Comparison of ENCODE assay signal across 31 mouse cellular contexts in genomic region chr8:120580336-120581000, GRCm38 (mm10). TPM values are rescaled to one million over a fixed set of nuclear protein-coding genes. Genes with fewer than 3 reads are reported as not detected.
DNase-seq lines count a peak whose midpoint lies in the region; ATAC-seq and TF ChIP-seq lines count a peak whose summit lies in the region.
"Had no signal": no experiment of that assay in that cellular context is flagged by ENCODE, and none has a peak within 500 bp of the region (broad histone marks: within the 10 kb centered on the region; RNA-seq: fewer than 3 reads in every experiment).

No protein-coding gene starts in this region.

- TF ChIP-seq CTCF in forebrain, postnatal 0 days (IDR thresholded peaks at IDR 0.05; ENCODE audit: low read depth), result no peak

- peaks cover 57% of the 10 kb centered on the region for H3K36me3 ChIP-seq in forebrain, embryonic 15.5 days
- H3K36me3 ChIP-seq in forebrain, postnatal 0 days (ENCODE audit: insufficient read depth), result peaks cover 52% of the 10 kb centered on the region

- 0 out of 2 replicates have a peak overlapping the region, but pooled peaks have one; percentile 10 for H3K27ac ChIP-seq in forebrain, embryonic 15.5 days (replicated peaks)
- no peak overlapping the region for H3K27ac ChIP-seq in forebrain, postnatal 0 days (ENCODE audit: low read depth, low read length)
- H3K27ac ChIP-seq: embryonic facial prominence, embryonic 10.5 days; embryonic facial prominence, embryonic 15.5 days; heart, embryonic 10.5 days; heart, embryonic 15.5 days; liver, embryonic 13.5 days; macrophage; neural tube, embryonic 13.5 days; stomach, postnatal 0 days had no signal

- peak; percentile 23 for DNase-seq in cerebellum, adult 11-12 months
- DNase-seq in cerebellum, adult 9-10 months, result no peak
- DNase-seq in forebrain, postnatal 0 days, result no peak
- peak; percentile 81 for DNase-seq in layer of hippocampus, adult 9-11 months
- DNase-seq in layer of hippocampus, adult 9-10 months (ENCODE audit: low spot score), result no peak
- peak; percentile 52 for DNase-seq in thymus, postnatal 4 days
- DNase-seq in thymus, adult 18-20 months, result no peak
- DNase-seq: cerebellum, adult 11 months; gastrocnemius, postnatal 25 days; heart, adult 11 months; kidney, adult 11 months; kidney, postnatal 25 days; liver, embryonic 13.5 days; lung, adult 2 months; lung, postnatal 10 days; right cerebral cortex, postnatal 4 days; thymus, adult 2 months had no signal

- no peak overlapping the region for H3K4me3 ChIP-seq in forebrain, embryonic 15.5 days
- H3K4me3 ChIP-seq in forebrain, postnatal 0 days (ENCODE audit: low read depth, low read length), result no peak overlapping the region
- H3K4me3 ChIP-seq: embryonic facial prominence, embryonic 10.5 days; embryonic facial prominence, embryonic 15.5 days; heart, embryonic 10.5 days; heart, embryonic 15.5 days; hindbrain, embryonic 12.5 days; kidney, embryonic 15.5 days; liver, embryonic 13.5 days; midbrain, embryonic 13.5 days; neural tube, embryonic 13.5 days had no signal

- H3K4me2 ChIP-seq in forebrain, embryonic 15.5 days (replicated peaks), result no peak overlapping the region
- H3K4me2 ChIP-seq in forebrain, postnatal 0 days (ENCODE audit: low read depth), result no peak overlapping the region
- H3K4me2 ChIP-seq: embryonic facial prominence, embryonic 15.5 days; heart, embryonic 15.5 days; hindbrain, embryonic 12.5 days; kidney, embryonic 15.5 days; liver, embryonic 13.5 days; midbrain, embryonic 13.5 days; neural tube, embryonic 13.5 days had no signal

- no peaks in the 10 kb centered on the region for H3K9me3 ChIP-seq in forebrain, embryonic 15.5 days
- no peaks in the 10 kb centered on the region for H3K9me3 ChIP-seq in forebrain, postnatal 0 days (ENCODE audit: low read length)
- H3K9me3 ChIP-seq: embryonic facial prominence, embryonic 10.5 days; embryonic facial prominence, embryonic 15.5 days; G1E; heart, embryonic 10.5 days; heart, embryonic 15.5 days; hindbrain, embryonic 12.5 days; kidney, embryonic 15.5 days; liver, embryonic 13.5 days; midbrain, embryonic 13.5 days; neural tube, embryonic 13.5 days had no signal

- H3K9ac ChIP-seq in forebrain, embryonic 15.5 days (replicated peaks), result no peak overlapping the region
- no peak overlapping the region for H3K9ac ChIP-seq in forebrain, postnatal 0 days
- H3K9ac ChIP-seq: embryonic facial prominence, embryonic 15.5 days; heart, embryonic 15.5 days; hindbrain, embryonic 12.5 days; kidney, embryonic 15.5 days; liver, embryonic 13.5 days; midbrain, embryonic 13.5 days; neural tube, embryonic 13.5 days had no signal

- no peaks in the 10 kb centered on the region for H3K27me3 ChIP-seq in forebrain, embryonic 15.5 days
- H3K27me3 ChIP-seq in forebrain, postnatal 0 days (ENCODE audit: insufficient read depth, low read length), result no peaks in the 10 kb centered on the region
- H3K27me3 ChIP-seq: embryonic facial prominence, embryonic 15.5 days; heart, embryonic 15.5 days; hindbrain, embryonic 12.5 days; kidney, embryonic 15.5 days; liver, embryonic 13.5 days; midbrain, embryonic 13.5 days; neural tube, embryonic 13.5 days; Patski had no signal

- ATAC-seq in forebrain, embryonic 15.5 days (replicated peaks), result no peak
- ATAC-seq in forebrain, postnatal 0 days, result no peak
- ATAC-seq: inflammation-experienced regulatory T-cells, adult 6 months; midbrain, embryonic 13.5 days; Patski had no signal

- 83% methylated on average over 8 of the region's 8 CpGs for WGBS in forebrain, embryonic 15.5 days
- WGBS in forebrain, postnatal 0 days, result 86% methylated on average over 8 of the region's 8 CpGs

- no peaks in the 10 kb centered on the region for H3K4me1 ChIP-seq in forebrain, embryonic 15.5 days
- no peaks in the 10 kb centered on the region for H3K4me1 ChIP-seq in forebrain, postnatal 0 days (ENCODE audit: insufficient read depth)

RNA-seq across cellular contexts. Expression of gene Gins2, which starts 8.6 kb away (rescaled TPM):
- polyA plus RNA-seq in forebrain, embryonic 15.5 days (2015; fragmentation: Nextera tagmentation; extraction: Ambion mirVana), result 27.1 and 34.2 TPM in 2 replicates
- total RNA-seq in forebrain, postnatal 0 days (2014; rRNA removed), result 2.6 and 5.3 TPM in 2 replicates
- 9.6 and 10.7 TPM in 2 replicates for polyA plus RNA-seq in forebrain, postnatal 0 days (2015; fragmentation: Nextera tagmentation; extraction: Ambion mirVana)

Comparison
In these comparisons a context has a peak if more than half of its experiments do, and no peak if none do; other contexts are left out.
1. DNase-seq: peak in cerebellum, adult 11-12 months (single experiment), layer of hippocampus, adult 9-11 months (single experiment) and thymus, postnatal 4 days (single experiment); none in cerebellum, adult 9-10 months (single experiment), forebrain, postnatal 0 days (single experiment), layer of hippocampus, adult 9-10 months (single experiment) and thymus, adult 18-20 months (0 of 2).